Mouse (Mus musculus) lung, adult 2 months (tissue): ENCODE measurements at regions not wholly inside any gene's neighbourhood (a gene's known extent, or its start where the extent isn't known, plus 50 kb on each side); places are given as distances from the start of the nearest gene placed in this dataset.

Source experiments
- DNase-seq: peaks from one replicate; pipeline ENCODE4 v3.0.0; 2022
- H3K4me1 ChIP-seq: fragments of 200-500 bp; 2 replicates; pipeline ENCODE4 v1.6.1; 2011; ENCODE audit warnings: low read length; ENCODE audit not compliant: control insufficient read depth, insufficient read depth
- H3K4me3 ChIP-seq: fragments of 200-500 bp; replicated peaks from 2 replicates; pipeline ENCODE3; 2011; ENCODE audit warnings: low read depth, mild to moderate bottlenecking, control low read depth, low read length; ENCODE audit errors: extremely low read depth
- CTCF ChIP-seq: fragments of 200-500 bp; IDR thresholded peaks from 2 replicates; pipeline ENCODE4 v1.5.1; 2011; ENCODE audit warnings: mild to moderate bottlenecking, low read length, control low read depth; ENCODE audit not compliant: insufficient read depth
- POLR2A ChIP-seq: fragments of 200-500 bp; IDR thresholded peaks from 2 replicates; pipeline ENCODE4 v1.6.1; 2011; ENCODE audit warnings: low read depth, mild to moderate bottlenecking, control low read depth, low read length, borderline replicate concordance; ENCODE audit errors: extremely low read depth
- WGBS: fragments of 180-500 bp; shearing (Covaris S2); methylation state at CpG from one replicate; pipeline ENCODE4 v1.1.7; 2018; 5-methylcytosine and 5-hydroxymethylcytosine counted together

DNA sequence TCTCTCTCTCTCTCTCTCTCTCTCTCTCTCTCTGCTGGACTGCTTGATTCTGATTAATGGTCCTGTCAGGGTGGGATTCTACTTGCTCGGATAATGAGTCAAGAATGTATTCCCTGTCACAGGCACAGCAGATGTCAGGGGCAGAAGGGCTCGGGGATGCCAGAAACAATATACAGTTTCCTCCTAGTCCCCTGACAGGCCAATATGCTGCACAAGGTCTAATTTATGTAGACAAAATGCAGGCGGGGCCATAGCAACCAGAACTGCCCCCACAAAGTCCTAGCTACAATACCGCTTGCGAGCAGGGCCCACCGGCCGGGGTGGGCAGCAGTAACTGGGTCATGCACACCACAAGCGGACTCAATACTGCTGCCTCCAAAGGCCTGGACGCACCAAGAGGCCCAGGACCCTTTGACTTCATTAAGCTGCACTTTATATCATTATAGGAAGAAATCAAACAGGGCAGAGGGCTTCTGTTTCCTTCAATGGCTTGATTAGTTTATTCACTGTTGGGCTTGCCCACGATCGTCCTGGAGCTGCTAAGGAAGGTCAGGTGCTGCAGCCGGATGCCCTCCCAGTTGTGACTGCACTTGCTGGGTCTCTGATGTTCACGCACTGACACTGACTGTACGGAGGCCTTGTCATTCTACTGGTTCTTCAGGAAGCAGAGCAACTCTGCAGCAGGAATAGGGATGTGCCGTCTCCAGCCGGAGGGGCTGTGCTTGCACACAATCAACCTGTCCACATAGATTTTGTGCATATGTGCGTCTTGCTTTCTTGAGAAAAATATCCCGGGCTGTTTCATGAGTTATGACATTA lies 185.9 kb downstream of the Gm45692 start:
- no peak for DNase-seq
- 62% methylated on average over 18 of the region's 18 CpGs for whole genome bisulfite sequencing
- no peak overlapping the region for H3K4me3 ChIP-seq
- TF ChIP-seq CTCF (no peak), POLR2A (no peak)
- H3K4me1 ChIP-seq, result no peaks in the 10 kb centered on the region

DNA sequence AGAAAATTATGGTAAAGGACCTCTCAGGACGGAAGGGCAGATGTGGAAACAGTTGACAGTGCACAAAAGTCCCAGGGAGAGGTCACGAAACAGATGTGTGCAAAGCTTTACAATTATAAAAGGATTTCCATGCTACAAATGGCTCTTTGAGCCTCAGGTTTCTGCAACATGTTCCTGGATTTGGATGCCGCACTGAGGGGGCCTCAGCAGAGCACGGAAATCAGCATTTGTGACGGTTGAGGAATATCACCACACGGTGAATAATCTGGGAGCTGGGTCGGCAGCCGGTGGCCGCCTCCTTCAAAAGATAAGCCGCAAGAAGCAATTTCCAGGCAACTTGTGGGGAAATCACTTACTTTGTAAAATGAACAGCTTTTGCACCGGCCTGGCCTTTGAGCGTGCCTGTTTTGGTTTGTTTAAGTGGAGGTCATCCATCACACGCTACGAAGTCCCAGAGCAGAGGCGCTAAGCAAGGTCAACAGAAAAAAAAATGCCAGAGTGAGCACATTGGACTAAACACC lies 188.8 kb downstream of the Gm45692 start:
- WGBS, result 19% methylated on average over 15 of the region's 15 CpGs
- Histone ChIP-seq H3K4me3 (no peak overlapping the region), H3K4me1 (no peaks in the 10 kb centered on the region)
- DNase-seq, result no peak
- TF ChIP-seq POLR2A (no peak), CTCF (no peak)

DNA sequence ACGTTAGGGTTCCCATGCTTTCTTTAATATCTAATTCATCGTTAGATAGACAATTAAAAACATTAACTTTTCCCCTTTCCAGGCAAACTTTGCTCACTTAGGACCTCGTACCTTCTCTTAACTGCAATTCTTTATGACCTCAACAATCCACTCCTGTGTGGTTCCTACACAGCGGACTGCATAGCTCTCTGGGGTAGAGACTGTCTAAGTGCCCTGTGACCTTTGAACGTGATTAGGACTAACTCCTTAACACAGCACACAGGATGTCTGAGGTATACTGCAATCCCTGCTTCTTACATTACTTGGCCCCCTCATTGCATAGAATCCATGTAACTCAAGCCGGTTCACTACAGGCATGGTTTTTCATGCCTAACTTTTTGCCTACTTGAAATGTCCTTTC lies 190.4 kb downstream of the Gm45692 start:
- WGBS, result 81% methylated on average over 6 of the region's 6 CpGs
- no peak overlapping the region for H3K4me3 ChIP-seq
- no peak for TF ChIP-seq CTCF
- no peak for TF ChIP-seq POLR2A
- no peak for DNase-seq
- no peaks in the 10 kb centered on the region for H3K4me1 ChIP-seq

- Histone ChIP-seq H3K4me1 (no peaks in the 10 kb centered on the region), H3K4me3 (no peak overlapping the region)
- WGBS, result 86% methylated on average over 12 of the region's 12 CpGs
- DNase-seq, result no peak
- TF ChIP-seq CTCF (no peak), POLR2A (no peak)
These were observed 204.4 kb downstream of the Gm45692 start for GRCm38 (mm10) chr8:26323606-26324350.

DNA sequence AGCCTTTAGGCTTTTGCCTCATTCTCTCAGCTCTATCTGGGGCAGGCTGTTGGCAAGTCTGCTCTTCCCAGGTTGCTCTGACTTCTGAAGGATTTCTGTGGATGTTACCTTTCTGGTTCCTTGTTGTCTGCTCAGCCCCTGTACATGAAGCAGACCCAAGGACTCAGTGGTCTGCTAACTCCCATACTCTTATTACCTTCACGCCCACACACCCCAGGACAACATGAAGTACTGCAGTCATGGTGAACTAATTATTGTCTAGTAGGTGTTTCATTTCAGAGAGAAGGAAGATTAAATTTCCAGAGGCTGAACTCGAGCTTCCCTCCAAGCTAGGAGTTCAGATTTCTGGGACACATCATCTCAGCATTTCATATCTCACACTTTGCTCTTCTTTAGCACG lies 205.3 kb downstream of the Gm45692 start:
- no peak for TF ChIP-seq POLR2A
- Histone ChIP-seq H3K4me1 (no peaks in the 10 kb centered on the region), H3K4me3 (no peak overlapping the region)
- no peak for DNase-seq
- WGBS, result 67% methylated on average over 3 of the region's 3 CpGs

DNA sequence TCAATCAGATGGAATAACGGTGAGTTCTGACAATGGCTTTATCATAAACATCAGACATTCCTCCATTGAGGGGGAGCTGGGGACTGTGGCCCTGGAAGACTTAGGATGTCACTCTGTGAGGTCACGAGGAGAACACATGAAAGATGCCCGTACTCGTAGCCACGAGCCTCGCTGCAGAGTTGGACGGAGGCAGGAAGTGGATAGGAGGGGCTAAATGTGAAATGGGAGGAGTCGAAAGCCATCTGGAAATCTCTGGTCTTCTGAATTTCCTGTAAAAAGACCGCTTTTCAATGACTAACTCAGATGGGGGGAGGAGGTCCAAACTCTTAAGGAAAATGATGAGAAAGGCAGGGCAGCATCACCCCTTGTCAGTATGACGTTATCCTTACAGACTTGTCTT lies 210.5 kb downstream of the Gm45692 start:
- TF ChIP-seq CTCF (no peak), POLR2A (no peak)
- no peaks in the 10 kb centered on the region for H3K4me1 ChIP-seq
- WGBS, result 31% methylated on average over 10 of the region's 10 CpGs
- no peak overlapping the region for H3K4me3 ChIP-seq
- no peak for DNase-seq

- no peak for DNase-seq
- 88% methylated on average over 5 of the region's 5 CpGs for WGBS
- Histone ChIP-seq H3K4me3 (no peak overlapping the region), H3K4me1 (no peaks in the 10 kb centered on the region)
- TF ChIP-seq CTCF (no peak), POLR2A (no peak)
These were observed 217.7 kb downstream of the Gm45692 start for GRCm38 (mm10) chr8:26336906-26337650.

GRCm38 (mm10) chr8:26345078-26345477 lies 225.7 kb downstream of the Gm45692 start:
- WGBS, result 26% methylated on average over 6 of the region's 6 CpGs
- H3K4me1 ChIP-seq, result no peaks in the 10 kb centered on the region
- TF ChIP-seq POLR2A (no peak), CTCF (peak; percentile 91)
- peak; percentile 66 for DNase-seq
- no peak overlapping the region for H3K4me3 ChIP-seq

DNA sequence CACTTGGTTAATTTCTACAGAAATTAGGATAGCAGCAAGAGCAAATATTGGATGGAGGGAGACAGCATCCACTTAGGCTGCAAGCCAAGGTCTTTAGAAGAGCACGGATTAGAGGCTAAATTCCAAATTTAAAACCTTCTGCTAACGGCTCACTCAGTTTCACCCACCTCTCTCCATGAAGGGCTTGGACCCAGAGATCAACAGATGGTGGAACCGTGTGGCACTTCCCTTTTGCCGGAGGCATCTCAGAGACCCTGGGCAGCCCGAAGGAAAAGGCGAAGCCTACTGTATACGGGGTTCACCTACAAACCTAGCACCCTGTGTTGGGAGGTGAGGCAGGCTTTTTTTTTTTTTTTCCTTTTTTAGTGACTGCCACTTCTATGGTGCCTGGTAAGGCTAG lies 229.9 kb downstream of the Gm45692 start:
- DNase-seq, result no peak
- 86% methylated on average over 7 of the region's 7 CpGs for WGBS
- no peak for TF ChIP-seq POLR2A
- TF ChIP-seq CTCF, result no peak

DNA sequence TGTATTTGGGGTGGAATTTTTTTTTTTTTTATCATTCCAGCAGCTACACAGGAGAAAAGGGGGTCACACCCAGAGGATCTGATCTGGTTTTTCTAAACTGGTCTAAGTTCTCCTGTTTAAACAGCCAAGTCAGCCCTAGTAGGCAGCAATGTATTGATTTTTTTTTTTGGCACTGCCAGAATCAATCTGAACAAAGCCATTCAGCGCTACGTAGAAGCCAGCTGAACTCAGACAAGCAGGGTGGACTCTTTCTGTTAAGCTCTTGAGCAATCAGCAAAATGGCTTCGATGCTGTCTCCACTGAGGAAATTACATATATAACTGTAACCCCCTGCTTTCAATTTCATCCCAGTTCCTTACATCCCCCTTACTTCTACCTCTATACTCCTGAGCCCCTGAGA lies 230.5 kb downstream of the Gm45692 start:
- 92% methylated on average over 3 of the region's 3 CpGs for WGBS
- no peak for DNase-seq
- H3K4me3 ChIP-seq, result no peak overlapping the region
- no peak for TF ChIP-seq POLR2A
- no peak for TF ChIP-seq CTCF
- no peaks in the 10 kb centered on the region; the same call in none of the 2 replicates for H3K4me1 ChIP-seq

More for the DNA sequence above, 229.9 kb downstream of the Gm45692 start:
- Histone ChIP-seq H3K4me1 (no peaks in the 10 kb centered on the region; the same call in none of the 2 replicates), H3K4me3 (no peak overlapping the region)
